Mouse (Mus musculus): ENCODE results near the gene Slc26a6. TPM values are rescaled to one million over a fixed set of nuclear protein-coding genes. Genes with fewer than 3 reads are reported as not detected.

Gene Slc26a6
- 6.9 and 8.8 TPM in 2 replicates for polyA plus RNA-seq (2012)

GRCm38 (mm10) chr9:108852976-108853375, at the start of gene Slc26a6:
Gene Slc26a6, plus strand, starts transcription at chr9:108853283.

GRCm38 (mm10) chr9:108808163-108808665, 44.9 kb upstream of the Slc26a6 start, which contains the start of gene Nckipsd:
Gene Nckipsd, plus strand, starts transcription at chr9:108808368.

GRCm38 (mm10) chr9:108825820-108826699, 27.0 kb upstream of the Slc26a6 start, which contains the start of gene Celsr3:
Gene Celsr3, plus strand, starts transcription at chr9:108826320.

GRCm38 (mm10) chr9:108914491-108914890, 61.4 kb downstream of the Slc26a6 start, which contains the start of gene Tmem89:
Gene Tmem89, plus strand, starts transcription at chr9:108914619.

GRCm38 (mm10) chr9:108936418-108937364, 83.6 kb downstream of the Slc26a6 start, which contains the start of gene Uqcrc1:
Gene Uqcrc1, plus strand, starts transcription at chr9:108936633.

GRCm38 (mm10) chr9:108953081-108953636, 100.1 kb downstream of the Slc26a6 start, which contains the start of gene Col7a1:
Gene Col7a1, plus strand, starts transcription at chr9:108953586.

Other genes with a start within 250 kb of the Slc26a6 start
- gene Arih2, start 203.9 kb upstream of the Slc26a6 start, polyA plus RNA-seq (2012), result 112 and 130 TPM in 2 replicates
- gene Slc25a20, start 191.2 kb upstream of the Slc26a6 start, polyA plus RNA-seq (2012), result 10.8 and 12.1 TPM in 2 replicates
- 9.0 and 9.9 TPM in 2 replicates for gene Prkar2a, start 164.0 kb upstream of the Slc26a6 start, polyA plus RNA-seq (2012)
- gene Ip6k2, start 69.5 kb upstream of the Slc26a6 start, polyA plus RNA-seq (2012), result 34.6 and 44.4 TPM in 2 replicates
- gene Nckipsd, start 44.9 kb upstream of the Slc26a6 start, polyA plus RNA-seq (2012), result 13.0 and 23.5 TPM in 2 replicates
- gene Celsr3, start 27.0 kb upstream of the Slc26a6 start, polyA plus RNA-seq (2012), result 7.8 and 12.7 TPM in 2 replicates
- 0.10 TPM in 1 of 2 replicates, not detected in the other for gene Tmem89, start 61.3 kb downstream of the Slc26a6 start, polyA plus RNA-seq (2012)
- 398 and 417 TPM in 2 replicates for gene Uqcrc1, start 83.3 kb downstream of the Slc26a6 start, polyA plus RNA-seq (2012)
- gene Col7a1, start 100.3 kb downstream of the Slc26a6 start, polyA plus RNA-seq (2012), result 1.2 and 1.3 TPM in 2 replicates
- gene Ucn2, start 132.7 kb downstream of the Slc26a6 start, polyA plus RNA-seq (2012), result not detected in 2 replicates
- 2.8 and 4.1 TPM in 2 replicates for gene Pfkfb4, start 138.5 kb downstream of the Slc26a6 start, polyA plus RNA-seq (2012)
- 417 and 542 TPM in 2 replicates for gene Shisa5, start 185.3 kb downstream of the Slc26a6 start, polyA plus RNA-seq (2012)
- 43.3 and 47.5 TPM in 2 replicates for gene Trex1, start 206.5 kb downstream of the Slc26a6 start, polyA plus RNA-seq (2012)
- gene Atrip, start 220.8 kb downstream of the Slc26a6 start, polyA plus RNA-seq (2012), result 9.8 and 10.7 TPM in 2 replicates
- gene Ccdc51, start 229.2 kb downstream of the Slc26a6 start, polyA plus RNA-seq (2012), result 4.4 and 4.9 TPM in 2 replicates
- 372 and 424 TPM in 2 replicates for gene Tma7, start 229.3 kb downstream of the Slc26a6 start, polyA plus RNA-seq (2012)
- 0.04 and 0.21 TPM in 2 replicates for gene Plxnb1, start 242.1 kb downstream of the Slc26a6 start, polyA plus RNA-seq (2012)